Mouse (Mus musculus): Measurements from ENCODE around the gene Olfr675. TPM values are rescaled to one million over a fixed set of nuclear protein-coding genes. Genes with fewer than 3 reads are reported as not detected.
"Not testable (repeated sequence)": the region's sequence is repeated elsewhere in the genome, so short reads cannot be mapped to it uniquely, and the experiment has no call there.

Olfr675 gene
- not detected in 2 replicates for polyA plus RNA-seq (2014; fragmentation: Nextera tagmentation; extraction: Ambion mirVana)

GRCm38 (mm10) chr7:105028360-105028759 lies at the start of gene Olfr675:
Gene Olfr675 (minus strand): TSS chr7:105028460.
- no peak within 1 kb of the TSS for H3K9ac ChIP-seq (ENCODE audit: low read length)
- H3K4me2 ChIP-seq (ENCODE audit: low read depth, low read length, severe bottlenecking) = no peak within 1 kb of the TSS
- WGBS = 81% methylated on average over 1 of the region's 1 CpGs
- H3K4me3 ChIP-seq (ENCODE audit: low read depth, low read length) = no peak within 1 kb of the TSS
- H3K9me3 ChIP-seq (ENCODE audit: control insufficient read depth, low read length) = no peaks in the 10 kb centered on the region
- no peaks in the 10 kb centered on the region for H3K36me3 ChIP-seq (ENCODE audit: control insufficient read depth, insufficient read depth, low read length)
- DNase-seq (ENCODE audit: low spot score) = no peak
- H3K4me1 ChIP-seq (replicated peaks; ENCODE audit: control insufficient read depth, insufficient read depth, low read length) = no peaks in the 10 kb centered on the region
- ATAC-seq (replicated peaks; ENCODE audit: low FRiP score) = no peak
- no peaks in the 10 kb centered on the region for H3K27me3 ChIP-seq (ENCODE audit: control insufficient read depth, insufficient read depth, low read length)
- no peak within 1 kb of the TSS for H3K27ac ChIP-seq (ENCODE audit: low read depth, low read length)

DNA sequence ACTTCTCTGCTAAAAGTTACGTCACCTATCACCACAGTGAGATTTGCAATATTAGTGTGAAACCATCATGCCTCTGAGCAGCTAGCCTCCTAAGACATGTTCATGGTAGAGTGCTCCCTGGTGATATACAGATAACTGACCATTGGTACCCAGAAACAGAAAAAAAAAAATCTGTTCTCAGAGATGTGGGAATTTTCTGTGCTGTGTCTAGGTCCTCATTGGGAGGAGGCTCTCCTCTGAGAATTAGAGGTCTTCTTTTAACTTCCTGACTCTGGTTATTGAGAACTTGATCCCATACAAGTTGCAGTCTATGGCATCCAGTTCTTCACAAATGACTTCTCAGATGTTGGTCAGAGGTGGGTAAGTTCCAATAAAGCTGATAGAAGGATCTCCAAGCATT lies 35.9 kb upstream of the Olfr675 start, which contains the start of gene Olfr678:
Olfr678 (plus strand) TSS at position 301 of the 400 bp plus-strand sequence.
- Histone ChIP-seq H3K36me3 (ENCODE audit: control insufficient read depth, insufficient read depth, low read length) (no peaks in the 10 kb centered on the region), H3K9me3 (ENCODE audit: control insufficient read depth, low read length) (no peaks in the 10 kb centered on the region), H3K27me3 (ENCODE audit: control insufficient read depth, insufficient read depth, low read length) (no peaks in the 10 kb centered on the region), H3K9ac (ENCODE audit: low read length) (no peak within 1 kb of the TSS), H3K4me3 (ENCODE audit: low read depth, low read length) (no peak within 1 kb of the TSS), H3K4me1 (replicated peaks; ENCODE audit: control insufficient read depth, insufficient read depth, low read length) (no peaks in the 10 kb centered on the region), H3K4me2 (ENCODE audit: low read depth, low read length, severe bottlenecking) (no peak within 1 kb of the TSS), H3K27ac (ENCODE audit: low read depth, low read length) (no peak within 1 kb of the TSS)
- ATAC-seq (replicated peaks; ENCODE audit: low FRiP score) (no peak), DNase-seq (ENCODE audit: low spot score) (no peak)
- WGBS = 86% methylated on average over 1 of the region's 1 CpGs

DNA sequence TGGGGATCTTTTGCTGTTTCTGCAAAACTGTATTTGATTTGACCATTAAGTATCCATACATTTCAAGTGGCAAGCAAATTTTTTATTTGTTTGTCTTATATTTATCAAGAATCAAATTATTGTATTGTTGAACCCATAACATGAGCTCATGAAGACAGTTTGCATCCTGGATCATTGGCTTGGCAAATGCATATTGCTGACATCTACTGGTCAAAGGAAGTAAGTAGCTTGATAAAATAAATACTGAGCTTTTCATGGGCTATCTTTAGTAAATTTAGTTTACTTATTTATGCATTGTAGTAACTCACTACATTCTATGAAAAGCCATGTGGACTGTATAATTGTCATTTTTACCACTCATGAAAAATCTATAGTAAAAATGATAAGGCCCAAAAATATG lies 30.7 kb upstream of the Olfr675 start:
- Histone ChIP-seq H3K4me3 (ENCODE audit: low read depth, low read length) (no peak overlapping the region), H3K27me3 (ENCODE audit: control insufficient read depth, insufficient read depth, low read length) (no peaks in the 10 kb centered on the region), H3K4me2 (ENCODE audit: low read depth, low read length, severe bottlenecking) (no peak overlapping the region), H3K36me3 (ENCODE audit: control insufficient read depth, insufficient read depth, low read length) (no peaks in the 10 kb centered on the region), H3K9me3 (ENCODE audit: control insufficient read depth, low read length) (no peaks in the 10 kb centered on the region), H3K9ac (ENCODE audit: low read length) (no peak overlapping the region), H3K27ac (ENCODE audit: low read depth, low read length) (no peak overlapping the region), H3K4me1 (replicated peaks; ENCODE audit: control insufficient read depth, insufficient read depth, low read length) (no peaks in the 10 kb centered on the region)
- DNase-seq (ENCODE audit: low spot score) (no peak), ATAC-seq (replicated peaks; ENCODE audit: low FRiP score) (no peak)

GRCm38 (mm10) chr7:105033836-105034235 lies 5.6 kb upstream of the Olfr675 start:
- H3K27ac ChIP-seq (ENCODE audit: low read depth, low read length); H3K4me3 ChIP-seq (ENCODE audit: low read depth, low read length); H3K27me3 ChIP-seq (ENCODE audit: control insufficient read depth, insufficient read depth, low read length); H3K9ac ChIP-seq (ENCODE audit: low read length); H3K4me2 ChIP-seq (ENCODE audit: low read depth, low read length, severe bottlenecking); ATAC-seq (replicated peaks; ENCODE audit: low FRiP score); H3K36me3 ChIP-seq (ENCODE audit: control insufficient read depth, insufficient read depth, low read length); H3K9me3 ChIP-seq (ENCODE audit: control insufficient read depth, low read length); H3K4me1 ChIP-seq (replicated peaks; ENCODE audit: control insufficient read depth, insufficient read depth, low read length); DNase-seq (ENCODE audit: low spot score): not testable (repeated sequence)
- 63% methylated on average over 5 of the region's 5 CpGs for WGBS

GRCm38 (mm10) chr7:105032398-105032797 lies 4.1 kb upstream of the Olfr675 start, which contains the start of gene Olfr676:
Gene Olfr676 (plus strand): TSS chr7:105032698.
- H3K36me3 ChIP-seq (ENCODE audit: control insufficient read depth, insufficient read depth, low read length) = no peaks in the 10 kb centered on the region
- H3K4me1 ChIP-seq (replicated peaks; ENCODE audit: control insufficient read depth, insufficient read depth, low read length) = no peaks in the 10 kb centered on the region
- H3K4me2 ChIP-seq (ENCODE audit: low read depth, low read length, severe bottlenecking) = no peak within 1 kb of the TSS
- no peak within 1 kb of the TSS for H3K4me3 ChIP-seq (ENCODE audit: low read depth, low read length)
- H3K9ac ChIP-seq (ENCODE audit: low read length) = no peak within 1 kb of the TSS
- DNase-seq (ENCODE audit: low spot score) (no peak), ATAC-seq (replicated peaks; ENCODE audit: low FRiP score) (no peak)
- no peaks in the 10 kb centered on the region for H3K27me3 ChIP-seq (ENCODE audit: control insufficient read depth, insufficient read depth, low read length)
- no peak within 1 kb of the TSS for H3K27ac ChIP-seq (ENCODE audit: low read depth, low read length)
- no peaks in the 10 kb centered on the region for H3K9me3 ChIP-seq (ENCODE audit: control insufficient read depth, low read length)

DNA sequence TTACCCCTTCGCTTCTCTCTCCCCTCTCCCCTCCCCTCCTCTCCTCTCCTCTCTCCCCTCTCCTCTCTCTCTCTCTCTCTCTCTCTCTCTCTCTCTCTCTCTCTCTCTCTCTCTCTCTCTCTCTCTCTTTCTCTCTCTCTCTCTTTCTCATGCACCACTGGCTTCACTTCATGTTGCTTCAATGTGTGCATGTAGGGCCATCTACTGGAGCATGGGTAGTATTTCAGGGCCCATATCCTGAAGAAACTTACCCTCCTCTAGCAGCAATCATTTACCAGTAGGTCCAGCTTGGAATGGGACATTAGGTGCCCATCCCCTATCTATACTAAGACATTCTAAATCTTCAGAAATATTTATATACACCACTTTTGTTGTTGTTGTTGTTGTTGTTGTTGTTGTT lies 5.7 kb downstream of the Olfr675 start:
- H3K36me3 ChIP-seq (ENCODE audit: control insufficient read depth, insufficient read depth, low read length) = no peaks in the 10 kb centered on the region
- no peaks in the 10 kb centered on the region for H3K27me3 ChIP-seq (ENCODE audit: control insufficient read depth, insufficient read depth, low read length)
- no peak overlapping the region for H3K9ac ChIP-seq (ENCODE audit: low read length)
- whole genome bisulfite sequencing = 82% methylated on average over 1 of the region's 1 CpGs
- H3K4me2 ChIP-seq (ENCODE audit: low read depth, low read length, severe bottlenecking) = no peak overlapping the region
- H3K4me1 ChIP-seq (replicated peaks; ENCODE audit: control insufficient read depth, insufficient read depth, low read length) = no peaks in the 10 kb centered on the region
- no peak for DNase-seq (ENCODE audit: low spot score)
- H3K27ac ChIP-seq (ENCODE audit: low read depth, low read length) = no peak overlapping the region
- H3K4me3 ChIP-seq (ENCODE audit: low read depth, low read length) = no peak overlapping the region
- ATAC-seq (replicated peaks; ENCODE audit: low FRiP score) = no peak
- no peaks in the 10 kb centered on the region for H3K9me3 ChIP-seq (ENCODE audit: control insufficient read depth, low read length)

GRCm38 (mm10) chr7:105001929-105002328 lies 26.3 kb downstream of the Olfr675 start, which contains the start of gene Olfr672:
Gene Olfr672 (minus strand): TSS chr7:105002029.
- DNase-seq (ENCODE audit: low spot score) (no peak), ATAC-seq (replicated peaks; ENCODE audit: low FRiP score) (no peak)
- Histone ChIP-seq H3K36me3 (ENCODE audit: control insufficient read depth, insufficient read depth, low read length) (no peaks in the 10 kb centered on the region), H3K4me1 (replicated peaks; ENCODE audit: control insufficient read depth, insufficient read depth, low read length) (no peaks in the 10 kb centered on the region), H3K27me3 (ENCODE audit: control insufficient read depth, insufficient read depth, low read length) (no peaks in the 10 kb centered on the region), H3K27ac (ENCODE audit: low read depth, low read length) (no peak within 1 kb of the TSS), H3K4me2 (ENCODE audit: low read depth, low read length, severe bottlenecking) (no peak within 1 kb of the TSS), H3K4me3 (ENCODE audit: low read depth, low read length) (no peak within 1 kb of the TSS), H3K9me3 (ENCODE audit: control insufficient read depth, low read length) (no peaks in the 10 kb centered on the region), H3K9ac (ENCODE audit: low read length) (no peak within 1 kb of the TSS)

DNA sequence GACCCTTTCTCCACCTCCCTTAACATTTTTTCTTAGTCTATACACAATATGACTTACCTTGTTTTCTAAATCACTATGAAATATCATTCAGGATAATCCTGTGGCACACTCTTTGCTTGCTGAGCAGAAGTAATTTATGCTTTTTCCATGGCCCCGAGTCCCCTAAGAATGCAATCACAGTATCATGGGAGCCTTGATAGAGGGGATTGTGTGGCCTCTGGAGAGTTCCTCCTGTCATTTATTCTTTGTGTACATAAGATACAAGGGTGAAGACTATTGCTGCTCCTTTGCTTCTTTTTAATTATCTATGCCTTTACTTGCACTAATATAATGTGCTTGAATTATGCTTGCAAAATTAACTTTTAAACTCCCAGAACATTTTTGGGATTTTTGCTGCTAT lies 49.2 kb downstream of the Olfr675 start, which contains the start of gene Olfr671:
Olfr671 (minus strand) TSS at position 101 of the 400 bp plus-strand sequence.
- DNase-seq (ENCODE audit: low spot score) = no peak
- 81% methylated on average over 1 of the region's 1 CpGs for WGBS
- Histone ChIP-seq H3K9ac (ENCODE audit: low read length) (no peak within 1 kb of the TSS), H3K4me1 (replicated peaks; ENCODE audit: control insufficient read depth, insufficient read depth, low read length) (no peaks in the 10 kb centered on the region), H3K36me3 (ENCODE audit: control insufficient read depth, insufficient read depth, low read length) (no peaks in the 10 kb centered on the region), H3K4me3 (ENCODE audit: low read depth, low read length) (no peak within 1 kb of the TSS), H3K4me2 (ENCODE audit: low read depth, low read length, severe bottlenecking) (no peak within 1 kb of the TSS), H3K9me3 (ENCODE audit: control insufficient read depth, low read length) (no peaks in the 10 kb centered on the region), H3K27ac (ENCODE audit: low read depth, low read length) (no peak within 1 kb of the TSS), H3K27me3 (ENCODE audit: control insufficient read depth, insufficient read depth, low read length) (no peaks in the 10 kb centered on the region)
- ATAC-seq (replicated peaks; ENCODE audit: low FRiP score) = no peak

GRCm38 (mm10) chr7:104972507-104972906 lies 55.8 kb downstream of the Olfr675 start:
- DNase-seq (ENCODE audit: low spot score); H3K27me3 ChIP-seq (ENCODE audit: control insufficient read depth, insufficient read depth, low read length); ATAC-seq (replicated peaks; ENCODE audit: low FRiP score); H3K27ac ChIP-seq (ENCODE audit: low read depth, low read length); H3K36me3 ChIP-seq (ENCODE audit: control insufficient read depth, insufficient read depth, low read length); H3K4me1 ChIP-seq (replicated peaks; ENCODE audit: control insufficient read depth, insufficient read depth, low read length); H3K9me3 ChIP-seq (ENCODE audit: control insufficient read depth, low read length); H3K4me2 ChIP-seq (ENCODE audit: low read depth, low read length, severe bottlenecking); H3K9ac ChIP-seq (ENCODE audit: low read length); H3K4me3 ChIP-seq (ENCODE audit: low read depth, low read length): not testable (repeated sequence)
- WGBS = 78% methylated on average over 2 of the region's 2 CpGs
